Mouse (Mus musculus) CH12.LX (cell line): ENCODE data around the gene Ethe1.

Experiments
- BHLHE40 ChIP-seq: IDR thresholded peaks from 2 replicates; pipeline ENCODE4 v1.6.1; 2011; ENCODE audit warnings: mild to moderate bottlenecking, low read depth, low read length, improper control_type of control experiment
- CTCF ChIP-seq, 2 experiments: IDR thresholded peaks in 1 of 2; conservative IDR thresholded peaks in 1 of 2; 2 replicates each; pipeline ENCODE4 v1.5.1; 2011 to 2012; ENCODE audit warnings: low read depth in 2 of 2, low read length in 2 of 2, improper control_type of control experiment in 1 of 2, inconsistent platforms in 1 of 2, mild to moderate bottlenecking in 1 of 2, moderate library complexity in 1 of 2
- EP300 ChIP-seq: IDR thresholded peaks from 2 replicates; pipeline ENCODE4 v1.6.1; 2011; ENCODE audit warnings: low read length, improper control_type of control experiment
- POLR2A ChIP-seq: IDR thresholded peaks from 2 replicates; pipeline ENCODE4 v1.6.1; 2011; ENCODE audit warnings: low read depth, mild to moderate bottlenecking, improper control_type of control experiment, low read length
- USF1 ChIP-seq: IDR thresholded peaks from 2 replicates; pipeline ENCODE4 v1.6.1; 2014; ENCODE audit warnings: low read depth, mild to moderate bottlenecking, inconsistent platforms, low read length, improper control_type of control experiment
- ZNF384 ChIP-seq: IDR thresholded peaks from 2 replicates; pipeline ENCODE4 v1.6.1; 2012; ENCODE audit warnings: low read depth, low read length, improper control_type of control experiment, inconsistent platforms

DNA sequence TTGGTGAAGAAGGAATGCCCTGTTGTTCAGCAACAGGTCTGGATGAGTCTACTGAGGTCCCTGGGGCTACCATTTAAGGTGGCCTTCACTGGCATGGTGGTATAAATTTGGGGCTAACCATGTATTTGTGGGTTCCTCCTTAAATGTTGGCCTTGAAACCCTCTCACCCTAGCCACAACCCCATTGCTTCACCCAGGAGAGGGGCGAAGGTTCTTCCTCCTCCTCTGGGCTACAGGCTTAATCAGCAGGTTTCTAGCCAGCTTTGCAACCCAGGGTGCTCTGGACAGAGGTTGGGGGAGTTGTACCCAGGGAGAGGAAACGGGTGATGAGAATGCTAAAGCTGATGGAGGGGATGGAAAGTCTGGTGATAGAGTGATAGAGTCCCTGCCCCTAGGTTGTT lies 8.1 kb downstream of the Ethe1 start:
- TF ChIP-seq CTCF (conservative IDR thresholded peaks at IDR 0.05 in 1 of 2, IDR thresholded peaks at IDR 0.05 in 1 of 2; ENCODE audit: low read depth in 2 of 2, low read length in 2 of 2) (no peak), EP300 (no peak), USF1 (no peak), ZNF384 (no peak), BHLHE40 (no peak), POLR2A (no peak)
